Mouse (Mus musculus): ENCODE data around the gene Bloc1s4. TPM values are rescaled to one million over a fixed set of nuclear protein-coding genes. Genes with fewer than 3 reads are reported as not detected.

Bloc1s4 gene
- total RNA-seq, 2 experiments from 2014 or later = 23.2 to 24.4 TPM

DNA sequence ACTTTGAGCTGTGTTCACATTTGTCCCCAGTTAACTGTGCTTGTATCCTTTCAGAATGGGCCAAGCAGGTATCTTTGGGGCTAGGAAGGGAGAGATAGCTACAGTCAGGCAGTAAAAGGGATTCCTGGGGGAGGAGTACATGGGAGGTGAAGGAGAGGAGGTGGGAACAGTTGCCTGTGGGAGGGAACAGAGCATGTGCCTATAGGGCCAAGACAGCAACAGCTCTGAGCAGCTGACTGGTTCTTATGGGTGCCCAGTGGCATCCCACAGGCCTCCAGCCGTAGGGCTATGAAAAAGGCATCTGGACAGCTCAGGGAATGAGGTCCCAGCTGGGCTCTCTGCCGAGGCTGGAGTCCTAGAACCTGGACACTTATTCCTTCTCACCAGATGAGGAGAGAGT is 31.6 kb downstream of the Bloc1s4 start:
- no peak for DNase-seq

DNA sequence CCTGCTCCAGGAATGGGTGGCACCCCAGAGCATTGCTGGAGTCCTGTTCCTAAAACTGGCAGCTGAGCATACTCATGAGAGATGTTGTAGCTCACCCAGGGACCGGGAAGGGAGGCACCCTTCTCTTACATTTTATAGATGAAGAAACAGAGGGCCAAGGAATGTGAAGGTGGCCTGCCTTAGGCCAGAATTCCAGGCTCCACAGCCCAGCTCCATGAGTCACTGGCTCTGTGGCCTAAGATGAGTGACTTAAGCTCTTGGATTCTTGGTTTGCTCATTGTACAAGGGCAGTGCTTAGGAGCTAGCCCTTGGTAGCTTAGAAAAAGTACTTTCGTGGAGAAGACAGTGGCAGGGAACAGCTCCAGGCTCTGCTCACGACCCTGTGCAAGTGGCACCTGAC is 33.6 kb downstream of the Bloc1s4 start:
- DNase-seq = no peak

DNA sequence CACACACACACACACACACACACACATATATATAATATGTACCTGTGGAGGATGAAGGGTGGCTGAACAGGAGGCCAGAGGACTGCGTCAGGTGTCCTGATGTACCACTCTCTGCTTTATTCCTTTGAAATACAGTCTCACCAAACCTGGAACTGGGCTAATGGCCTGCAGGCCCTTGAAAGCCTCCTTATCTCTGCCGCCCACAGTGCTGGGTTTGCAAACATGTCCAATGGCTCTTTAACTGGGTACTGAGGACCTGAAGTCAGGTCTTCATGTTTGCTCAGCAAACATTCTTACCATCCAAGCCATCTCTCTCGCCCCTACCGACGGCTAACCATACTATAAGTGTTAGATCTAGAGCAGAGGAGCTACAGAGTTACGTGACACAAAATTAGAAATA is 34.8 kb downstream of the Bloc1s4 start:
- no peak for DNase-seq

DNA sequence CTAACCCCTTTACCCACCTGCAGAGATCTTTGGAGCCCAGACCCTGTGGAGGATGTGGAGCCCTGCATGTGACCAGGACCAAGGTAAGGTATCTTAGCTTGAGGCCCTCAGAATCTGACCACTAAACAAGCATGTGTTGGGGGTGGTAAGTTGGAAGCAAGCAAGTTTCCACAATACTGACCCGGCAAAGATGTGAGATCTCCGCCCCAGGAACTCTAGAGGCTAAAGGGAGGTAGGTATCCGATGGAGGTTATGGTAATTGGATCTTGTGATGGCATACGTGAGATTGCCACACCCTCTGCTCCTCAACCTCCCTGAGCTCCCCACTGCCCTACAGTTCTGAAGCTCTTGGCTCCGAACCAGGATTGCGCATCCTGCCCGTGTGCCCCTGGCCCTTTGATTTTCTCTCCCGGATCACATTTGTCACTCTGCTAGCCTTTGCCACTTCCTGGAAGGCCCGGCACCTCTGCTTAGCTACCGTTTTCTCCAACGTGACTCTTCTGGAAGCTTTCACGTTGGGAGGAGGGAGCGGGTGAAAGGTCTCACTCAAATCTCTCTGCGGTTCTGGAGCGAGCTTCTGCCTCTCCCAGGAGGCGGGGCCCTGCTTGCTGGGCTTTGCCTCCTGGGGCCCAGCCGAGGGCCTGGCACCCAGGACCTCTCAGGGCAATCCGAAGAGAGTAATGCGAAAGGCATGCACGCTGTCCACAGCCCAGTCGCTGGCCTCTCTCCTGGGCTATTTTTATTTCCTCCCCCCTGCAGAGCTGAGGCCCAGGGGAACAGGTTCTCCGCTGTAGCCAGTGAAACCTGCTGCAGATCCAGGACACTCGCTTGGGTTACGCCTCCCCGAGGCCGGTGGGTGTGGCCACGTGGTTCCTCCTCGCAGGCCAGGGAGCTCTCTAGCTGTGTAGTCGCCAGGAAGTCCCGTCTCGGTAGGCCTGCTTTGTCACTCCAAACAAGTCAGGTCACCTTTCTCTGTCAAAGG is 35.6 kb downstream of the Bloc1s4 start:
- DNase-seq = no peak

DNA sequence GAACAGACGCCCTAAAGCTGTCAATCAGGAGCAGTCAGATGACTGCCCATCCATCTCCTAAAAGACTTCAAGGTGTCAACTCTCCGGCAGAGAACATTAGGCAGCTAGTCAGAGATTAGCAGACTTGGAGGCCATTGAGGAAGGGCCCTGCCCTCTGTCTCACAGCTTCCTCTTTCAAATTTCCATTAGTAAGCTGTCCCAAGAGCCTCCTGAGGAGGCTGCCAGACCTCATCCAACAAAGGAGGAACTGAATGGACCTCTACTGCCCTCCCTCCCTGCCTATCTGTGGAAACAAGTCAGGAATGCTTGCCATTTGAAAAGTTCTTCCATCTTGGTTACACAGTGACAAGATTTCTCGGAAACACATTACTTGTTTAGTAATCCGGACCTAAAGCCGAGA is 36.6 kb downstream of the Bloc1s4 start:
- no peak for DNase-seq

DNA sequence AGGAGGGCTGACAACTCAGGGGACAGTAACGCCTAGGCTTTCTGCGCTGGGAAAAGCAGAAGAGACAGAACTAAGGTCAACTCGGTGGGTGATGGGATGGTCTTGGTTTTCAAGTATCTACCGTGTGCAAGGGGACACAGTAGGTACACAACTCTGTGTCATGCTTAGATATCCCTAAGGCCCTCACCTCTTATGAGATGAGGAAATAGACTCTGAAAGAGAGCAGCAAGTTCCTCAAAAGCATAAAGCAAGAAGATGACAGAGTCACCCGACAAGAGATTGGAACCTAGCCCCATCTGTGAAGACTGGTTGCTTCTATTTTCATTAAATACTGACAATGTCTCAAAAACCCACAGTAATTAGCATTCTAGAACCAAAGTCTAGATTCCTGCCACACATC is 42.7 kb downstream of the Bloc1s4 start:
- DNase-seq = no peak

DNA sequence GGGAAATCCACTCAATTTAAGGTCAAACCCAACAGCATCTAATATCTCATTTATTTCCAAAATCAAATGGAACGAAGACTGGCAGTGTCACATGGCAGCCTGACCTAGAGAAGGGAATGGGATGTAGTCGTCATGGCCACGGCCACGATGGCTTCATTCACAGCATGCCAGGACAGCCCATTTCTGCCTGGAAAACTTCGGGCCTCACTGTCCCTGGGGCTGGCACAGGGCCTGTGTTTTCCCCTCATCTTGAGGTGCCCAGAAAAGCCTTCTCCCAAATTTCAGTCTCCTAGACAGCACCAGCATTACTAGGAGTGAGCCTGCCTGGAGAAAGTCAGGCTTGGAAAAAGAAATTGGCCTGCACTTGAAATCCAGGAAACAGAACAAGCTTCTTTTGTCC is 43.1 kb downstream of the Bloc1s4 start:
- DNase-seq = no peak

DNA sequence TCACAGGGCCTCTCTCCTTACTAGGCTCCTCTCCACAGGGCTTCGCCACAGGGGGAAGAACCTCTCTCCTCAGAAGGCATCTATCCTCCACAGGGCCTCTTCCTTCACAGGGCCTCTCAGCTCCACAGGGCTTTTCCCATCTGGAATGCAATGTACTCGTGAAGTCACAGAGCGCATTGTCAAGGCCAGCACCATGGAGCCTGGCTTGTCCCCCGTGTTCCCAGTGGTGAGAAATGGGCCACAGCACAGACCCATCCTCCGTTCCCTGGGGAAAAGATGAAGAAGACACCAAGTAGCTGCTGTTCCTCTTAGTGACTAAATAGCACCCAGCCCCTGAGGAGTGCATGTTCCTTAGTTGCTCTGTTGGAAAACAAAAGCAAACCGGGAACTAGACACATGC is 43.8 kb downstream of the Bloc1s4 start:
- DNase-seq = no peak

DNA sequence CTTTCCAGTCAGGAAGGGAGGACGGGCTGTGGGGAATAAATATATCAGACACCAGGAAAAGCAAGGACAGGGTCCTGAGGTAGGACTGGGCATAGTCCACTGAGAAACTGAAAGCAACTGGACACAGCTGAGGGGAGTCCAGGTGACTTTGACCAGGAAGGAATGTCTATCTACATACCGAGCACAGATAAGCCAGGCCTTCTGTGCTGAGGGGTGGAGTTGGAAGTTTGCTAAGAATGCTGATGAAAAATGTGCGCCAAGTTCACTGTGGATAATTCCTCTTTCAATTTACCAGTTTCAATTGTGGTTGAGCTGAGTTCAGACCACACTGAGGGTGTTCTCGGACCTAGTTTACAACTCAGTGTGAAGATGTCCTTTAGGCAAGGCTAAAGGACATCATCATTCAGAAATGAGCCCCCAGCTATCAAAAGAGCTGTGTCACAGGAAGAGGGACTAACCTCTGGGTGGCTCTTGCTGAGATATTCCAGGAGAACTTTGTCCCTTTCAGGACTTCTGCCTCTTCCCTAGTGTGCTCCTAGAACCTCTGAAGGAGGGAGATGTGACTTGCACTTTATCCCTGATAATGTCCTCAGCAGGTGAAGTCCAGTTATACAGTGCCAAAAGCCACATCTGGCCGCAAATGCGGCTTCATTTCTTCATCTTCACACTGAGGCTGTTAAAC is 47.4 kb downstream of the Bloc1s4 start:
- no peak for DNase-seq

DNA sequence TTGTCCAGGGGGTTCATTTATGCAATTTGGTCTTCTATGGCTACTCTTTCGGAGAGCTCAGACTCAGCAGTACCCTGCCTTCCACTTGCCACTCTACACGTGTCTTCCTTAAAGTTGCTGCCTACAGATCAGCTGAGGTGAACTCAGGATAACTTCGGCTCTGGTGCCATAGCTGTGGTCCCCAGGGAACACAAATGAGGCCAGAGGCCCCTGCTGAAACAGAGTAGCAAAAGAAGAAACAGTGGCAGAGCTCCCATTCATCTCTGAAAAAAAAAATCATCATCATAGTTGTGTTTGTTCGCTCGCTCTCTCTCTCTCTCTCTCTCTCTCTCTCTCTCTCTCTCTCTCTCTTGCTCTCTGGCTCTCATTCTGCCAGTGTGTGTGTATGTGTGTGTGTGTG is 49.8 kb downstream of the Bloc1s4 start:
- no peak for DNase-seq

DNA sequence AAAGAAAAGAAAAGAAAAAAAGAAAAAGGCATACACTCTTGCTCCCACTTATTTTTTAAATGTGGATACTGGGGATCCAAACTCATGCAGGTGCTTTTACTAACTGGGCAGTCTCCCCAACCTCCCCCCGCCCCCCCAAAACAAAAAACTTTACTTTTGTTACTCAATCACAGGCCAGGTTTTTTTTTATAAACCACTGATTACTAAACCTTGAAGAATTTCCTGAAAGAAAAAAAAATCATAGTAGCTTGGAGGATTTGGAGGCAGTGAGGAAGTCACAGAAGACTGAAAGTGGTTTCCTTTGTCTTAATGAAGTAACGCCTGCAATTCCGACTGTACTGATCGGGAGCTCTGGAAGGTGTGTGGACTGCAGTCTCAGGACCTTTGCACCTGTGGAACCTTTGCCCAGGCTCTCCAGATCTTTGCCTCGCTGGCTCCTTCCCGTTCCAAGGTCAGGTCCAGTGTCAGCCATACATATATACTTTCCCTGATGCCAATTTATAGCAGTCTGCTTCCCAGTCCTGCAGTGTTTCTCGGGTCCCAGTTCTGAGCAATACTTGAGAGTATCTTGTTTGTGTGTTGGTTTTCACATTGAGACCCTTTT is 50.3 kb downstream of the Bloc1s4 start:
- DNase-seq = no peak

Other genes with a start within 250 kb of the Bloc1s4 start
- 10 to 100 TPM; 88.6 to 95.7 TPM for gene Tbc1d14, start 155.4 kb downstream of the Bloc1s4 start, total RNA-seq (2021)
- gene D5Ertd579e, start 52.6 kb downstream of the Bloc1s4 start, total RNA-seq (2021) = 100 to 1,000 TPM; 100 to 106 TPM
- 100 to 1,000 TPM; 585 to 626 TPM for gene Mrfap1, start 48.1 kb upstream of the Bloc1s4 start, total RNA-seq (2021)
- 10 to 100 TPM; 24.3 to 24.4 TPM for gene Man2b2, start 82.0 kb upstream of the Bloc1s4 start, total RNA-seq (2021)
- 100 to 1,000 TPM; 402 to 415 TPM for gene Ppp2r2c, start 119.9 kb upstream of the Bloc1s4 start, total RNA-seq (2021)
- 100 to 1,000 TPM; 157 to 178 TPM for gene Wfs1, start 240.6 kb upstream of the Bloc1s4 start, total RNA-seq (2021)